ENCODE assay signal across 9 mouse cellular contexts in the genomic region with DNA sequence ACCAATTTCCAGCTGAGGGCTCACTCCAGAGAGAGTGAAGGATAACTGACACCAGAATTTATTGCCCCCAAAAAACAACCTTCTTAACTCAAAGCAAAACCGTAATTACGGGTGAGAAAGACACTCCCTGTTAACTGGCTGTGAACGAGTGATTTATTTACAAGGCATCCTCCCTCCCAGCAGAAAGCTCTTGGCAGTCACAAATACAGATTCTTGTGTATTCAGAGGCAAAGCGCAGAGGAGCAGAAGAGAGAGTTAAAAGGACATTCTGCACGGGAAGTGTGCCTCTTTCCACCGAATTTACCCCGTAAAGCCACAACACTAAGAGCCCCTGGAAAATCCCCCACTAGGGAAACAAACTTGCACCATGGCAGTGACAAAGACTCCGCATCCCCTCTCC.
DNase-seq lines count a peak whose midpoint lies in the region; ATAC-seq and TF ChIP-seq lines count a peak whose summit lies in the region.
"Had no signal": no experiment of that assay in that cellular context is flagged by ENCODE, and none has a peak within 500 bp of the region (broad histone marks: within the 10 kb centered on the region; RNA-seq: fewer than 3 reads in every experiment).

No protein-coding gene starts in this region.

- WGBS in kidney, adult 2 months: 33% methylated on average over 8 of the region's 8 CpGs
- 1% methylated on average over 8 of the region's 8 CpGs for WGBS in forebrain, embryonic 15.5 days
- WGBS in lung, adult 2 months: 44% methylated on average over 8 of the region's 8 CpGs

- peaks cover 35% of the 10 kb centered on the region for H3K4me1 ChIP-seq in kidney, adult 2 months (ENCODE audit: control insufficient read depth, insufficient read depth, low read length)
- peaks cover 20% of the 10 kb centered on the region for H3K4me1 ChIP-seq in forebrain, embryonic 15.5 days
- peaks cover 5% of the 10 kb centered on the region; the same call in 1 of the 2 replicates for H3K4me1 ChIP-seq in lung, adult 2 months (ENCODE audit: control insufficient read depth, insufficient read depth, low read length)

- no peak overlapping the region for H3K4me3 ChIP-seq in kidney, adult 2 months (ENCODE audit: insufficient read depth, low read depth, low read length)
- H3K4me3 ChIP-seq in forebrain, embryonic 15.5 days: no peak overlapping the region
- no peak overlapping the region for H3K4me3 ChIP-seq in lung, adult 2 months (replicated peaks; ENCODE audit: extremely low read depth, low read depth, low read length)

- peak; percentile 77 for DNase-seq in kidney, adult 2 months
- no peak for DNase-seq in kidney, adult 11 months
- DNase-seq in embryo, embryonic 10 days (ENCODE audit: low spot score): peak; percentile 56
- DNase-seq in mesoderm, embryonic 11.5 days (ENCODE audit: low read depth, low spot score): peak; percentile 66
- DNase-seq in spleen, adult 12 weeks (ENCODE audit: low spot score): no peak
- DNase-seq in cerebellum, adult 18-20 months: no peak
- no peak for DNase-seq in lung, adult 2 months
- DNase-seq: adrenal gland, postnatal 36 days had no signal

- H3K27me3 ChIP-seq in kidney, adult 2 months (replicated peaks; ENCODE audit: control insufficient read depth, insufficient read depth, low read length): no peaks in the 10 kb centered on the region
- H3K27me3 ChIP-seq in forebrain, embryonic 15.5 days: no peaks in the 10 kb centered on the region

- no peaks in the 10 kb centered on the region for H3K36me3 ChIP-seq in kidney, adult 2 months (ENCODE audit: control insufficient read depth, insufficient read depth, low read length)
- no peaks in the 10 kb centered on the region for H3K36me3 ChIP-seq in forebrain, embryonic 15.5 days

- H3K9ac ChIP-seq in forebrain, embryonic 15.5 days (replicated peaks): no peak overlapping the region

- H3K4me2 ChIP-seq in forebrain, embryonic 15.5 days (replicated peaks): peak overlapping the region; percentile 26

- no peak for TF ChIP-seq CTCF in kidney, adult 2 months (conservative IDR thresholded peaks at IDR 0.05; ENCODE audit: insufficient read depth, insufficient read length, low read depth, low read length)
- TF ChIP-seq CTCF in lung, adult 2 months (IDR thresholded peaks at IDR 0.05; ENCODE audit: insufficient read depth, low read length): no peak

- ATAC-seq in forebrain, embryonic 15.5 days (replicated peaks): no peak

- H3K9me3 ChIP-seq in forebrain, embryonic 15.5 days: no peaks in the 10 kb centered on the region

- peak overlapping the region; percentile 47; the same call in 1 of the 2 replicates for H3K27ac ChIP-seq in kidney, adult 2 months (ENCODE audit: insufficient read depth, low read depth, low read length)
- 0 out of 2 replicates have a peak overlapping the region, but pooled peaks have one; percentile 43 for H3K27ac ChIP-seq in forebrain, embryonic 15.5 days (replicated peaks)

- no peak for TF ChIP-seq POLR2A in kidney, adult 2 months (IDR thresholded peaks at IDR 0.05; ENCODE audit: low read depth, low read length)
- TF ChIP-seq POLR2A in lung, adult 2 months (IDR thresholded peaks at IDR 0.05; ENCODE audit: borderline replicate concordance, extremely low read depth, low read depth, low read length): no peak

Comparison
In these comparisons a context has a peak if more than half of its experiments do, and no peak if none do; other contexts are left out.
1. DNase-seq: peak in kidney, adult 2 months (single experiment), embryo, embryonic 10 days (single experiment) and mesoderm, embryonic 11.5 days (single experiment); none in kidney, adult 11 months (single experiment), spleen, adult 12 weeks (single experiment), cerebellum, adult 18-20 months (0 of 2) and lung, adult 2 months (single experiment).